Mouse (Mus musculus) brain, embryonic 14.5 days (tissue): ENCODE results near the gene Defb28. TPM values are rescaled to one million over a fixed set of nuclear protein-coding genes. Genes with fewer than 3 reads are reported as not detected.
A peak's percentile ranks its signal among the peaks of the same experiment; 100 is the strongest.

Experiments
- DNase-seq: peaks from one replicate; pipeline ENCODE4 v3.0.0-alpha.2; 2011; ENCODE audit warnings: low read depth
- CTCF ChIP-seq: fragments of 200-500 bp; IDR thresholded peaks from 2 replicates; pipeline ENCODE4 v1.5.1; 2012; ENCODE audit warnings: inconsistent platforms, mild to moderate bottlenecking, moderate library complexity, borderline replicate concordance; ENCODE audit not compliant: insufficient read depth, insufficient read length; ENCODE audit errors: extremely low read depth
- POLR2A ChIP-seq: fragments of 200-500 bp; IDR thresholded peaks from 2 replicates; pipeline ENCODE4 v1.6.1; 2012; ENCODE audit warnings: mild to moderate bottlenecking, inconsistent platforms, borderline replicate concordance; ENCODE audit not compliant: poor library complexity, insufficient read depth, insufficient read length, severe bottlenecking; ENCODE audit errors: extremely low read depth
- polyA plus RNA-seq: library from polyadenylated mRNA; depleted of rRNA; stranded (reverse); fragments of >200 nt; gene quantifications from 2 replicates; pipeline ENCODE4 v1.2.3, GENCODE M21; 2012

Gene Defb28
- polyA plus RNA-seq, 1 experiment: not detected

DNA sequence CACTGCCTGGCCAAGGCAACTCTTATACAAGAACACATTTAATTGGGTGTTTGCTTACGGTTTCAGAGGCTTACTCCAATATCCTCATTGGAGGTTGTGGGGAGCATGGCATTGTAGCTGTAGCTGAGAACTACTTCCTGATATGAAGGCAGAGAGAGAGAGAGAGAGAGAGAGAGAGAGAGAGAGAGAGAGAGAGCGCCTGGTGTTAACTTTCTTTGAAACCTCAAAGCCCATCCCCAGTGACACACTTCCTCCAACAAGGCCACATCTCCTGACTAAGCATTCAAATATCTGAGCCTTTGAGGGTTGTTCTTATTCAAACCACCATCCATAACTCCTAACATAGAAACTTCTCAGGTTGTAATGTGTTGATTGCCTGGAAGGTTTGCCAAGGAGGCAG is 14.1 kb upstream of the Defb28 start:
- no peak for TF ChIP-seq POLR2A
- TF ChIP-seq CTCF: no peak
- DNase-seq: no peak

DNA sequence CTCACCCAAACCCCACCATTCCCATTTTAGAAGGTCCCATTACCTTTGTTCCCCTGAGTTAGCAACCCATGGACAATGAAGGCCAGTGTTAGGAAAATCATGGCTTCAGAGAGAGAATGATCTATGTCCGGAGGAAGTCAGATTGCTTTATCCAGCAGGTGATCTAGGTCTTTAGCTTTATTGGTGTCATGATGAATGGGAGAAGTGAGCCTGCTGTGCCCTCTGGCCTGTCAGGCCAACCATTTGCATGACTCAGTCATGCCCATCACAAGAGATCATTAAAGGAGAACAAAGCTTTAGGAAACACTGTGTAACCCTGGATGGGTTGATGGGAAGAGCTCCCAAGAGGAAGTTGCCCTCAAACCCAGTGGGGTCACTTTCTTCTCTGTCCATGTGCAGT is 6.5 kb upstream of the Defb28 start, which contains the start of gene Defb26:
Defb26 (minus strand) TSS at position 101 of the 400 bp plus-strand sequence.
- TF ChIP-seq POLR2A (no peak), CTCF (no peak)
- DNase-seq: no peak

GRCm38 (mm10) chr2:152516084-152516483 is 2.0 kb upstream of the Defb28 start:
- DNase-seq: peak; percentile 14
- TF ChIP-seq POLR2A (no peak), CTCF (no peak)

DNA sequence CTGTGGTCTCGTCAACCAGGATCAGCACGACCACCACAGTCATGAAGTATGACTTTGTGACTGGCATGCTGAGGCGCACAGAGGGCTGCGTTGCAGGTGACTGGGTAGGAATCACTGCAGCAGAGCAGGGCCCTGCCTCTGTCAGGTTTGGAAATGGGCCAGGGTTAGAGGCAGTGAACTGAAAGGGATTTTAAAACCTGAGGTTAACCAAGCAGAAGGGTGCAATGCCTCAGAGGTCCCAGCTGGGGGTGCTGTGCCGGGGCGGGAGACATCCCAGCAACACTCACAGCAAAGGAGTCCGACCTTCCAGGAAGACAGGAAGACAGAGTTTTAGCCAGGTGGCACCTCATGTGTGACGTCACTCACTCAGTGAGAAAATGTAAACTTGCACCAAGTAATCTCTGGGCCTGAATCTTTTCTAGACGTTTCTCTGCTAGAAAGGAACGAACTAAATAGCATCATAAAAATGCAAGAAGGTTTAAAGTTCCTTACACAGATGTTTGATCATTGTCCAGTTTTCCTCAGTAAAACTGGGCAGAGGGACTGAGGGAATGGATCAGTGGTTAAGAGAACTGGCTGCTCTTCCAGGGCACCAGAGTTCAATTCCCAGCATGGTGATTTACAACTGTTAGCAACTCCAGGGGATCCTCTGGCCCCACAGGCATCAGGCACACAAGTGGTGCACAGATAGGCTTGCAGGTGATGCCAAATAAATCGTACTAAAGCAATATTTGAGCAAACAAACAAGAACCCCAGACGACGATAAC is 22.1 kb downstream of the Defb28 start, which contains the start of gene Defb29:
Defb29 (minus strand) TSS at position 155 of the 767 bp plus-strand sequence.
- no peak for DNase-seq
- TF ChIP-seq POLR2A (no peak), CTCF (peak; percentile 33; the same call in 1 of the 2 replicates)

GRCm38 (mm10) chr2:152541979-152542378 is 23.9 kb downstream of the Defb28 start:
- DNase-seq: no peak
- TF ChIP-seq CTCF (no peak), POLR2A (no peak)

DNA sequence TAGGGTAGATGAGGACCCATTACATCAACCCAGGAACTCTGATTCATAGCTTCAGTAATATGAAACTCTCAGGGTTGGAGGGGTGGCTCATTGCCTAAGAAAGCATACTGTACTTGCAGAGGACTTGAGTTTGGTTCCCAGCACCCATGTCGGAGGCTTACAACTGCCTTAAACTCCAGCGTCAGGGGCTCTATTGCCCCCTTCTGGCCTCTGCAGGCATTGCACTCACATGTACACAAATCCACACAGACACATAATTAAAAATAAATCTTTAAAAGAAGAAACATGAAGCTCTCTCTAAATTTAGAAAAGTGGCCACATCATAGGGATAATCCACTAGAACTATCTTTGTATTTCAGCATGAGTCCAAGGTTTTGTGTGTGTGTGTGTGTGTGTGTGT is 24.8 kb downstream of the Defb28 start:
- no peak for DNase-seq
- TF ChIP-seq CTCF (0 out of 2 replicates have a peak, but pooled peaks have one; percentile 16), POLR2A (no peak)

- no peak for DNase-seq
- TF ChIP-seq CTCF (no peak), POLR2A (no peak)
Measured at GRCm38 (mm10) chr2:152543478-152543877, 25.4 kb downstream of the Defb28 start.

DNA sequence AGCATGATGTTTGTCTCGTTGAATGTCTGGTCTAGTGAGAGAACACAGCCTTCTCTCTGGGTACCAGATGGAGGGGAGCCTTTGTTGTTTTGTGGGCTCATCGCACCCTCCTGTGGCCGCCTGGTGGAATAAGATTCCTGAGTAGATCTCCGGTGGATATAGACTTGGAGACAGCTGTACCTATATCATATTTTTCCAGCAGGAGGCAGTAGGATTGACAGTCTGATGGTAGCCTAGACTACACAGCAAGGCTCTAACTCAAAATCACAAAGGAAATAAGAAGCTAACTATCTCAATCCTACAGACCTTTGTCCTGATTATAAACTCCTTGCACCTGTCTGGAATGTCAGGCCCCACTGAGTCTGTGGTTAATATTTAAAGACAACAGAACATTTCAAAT is 26.6 kb downstream of the Defb28 start:
- DNase-seq: peak; percentile 85
- TF ChIP-seq POLR2A: no peak
- peak; percentile 61; the same call in 1 of the 2 replicates for TF ChIP-seq CTCF

DNA sequence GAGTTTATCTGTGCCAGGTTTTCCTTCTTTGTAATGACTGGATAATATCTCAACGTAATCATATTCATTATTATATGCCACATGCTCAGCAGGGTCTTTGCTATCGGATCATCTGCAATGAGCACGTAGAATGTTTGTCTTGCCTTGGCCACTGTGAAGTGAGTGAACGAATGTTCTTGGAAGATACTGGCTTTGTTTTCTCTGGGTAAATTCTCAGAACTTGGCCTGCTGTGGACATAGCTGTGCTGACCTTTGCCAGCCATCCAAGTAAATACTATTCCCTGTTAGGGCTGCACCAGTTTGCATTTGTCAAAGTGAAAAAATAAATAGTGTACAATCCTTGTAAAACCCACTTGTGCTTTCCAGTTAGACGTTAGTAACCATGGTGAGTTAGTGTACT is 30.1 kb downstream of the Defb28 start:
- no peak for TF ChIP-seq CTCF
- TF ChIP-seq POLR2A: no peak
- no peak for DNase-seq

- peak; percentile 79 for DNase-seq
- TF ChIP-seq CTCF (peak; percentile 90), POLR2A (no peak)
Measured at GRCm38 (mm10) chr2:152553774-152554423, 35.8 kb downstream of the Defb28 start.

DNA sequence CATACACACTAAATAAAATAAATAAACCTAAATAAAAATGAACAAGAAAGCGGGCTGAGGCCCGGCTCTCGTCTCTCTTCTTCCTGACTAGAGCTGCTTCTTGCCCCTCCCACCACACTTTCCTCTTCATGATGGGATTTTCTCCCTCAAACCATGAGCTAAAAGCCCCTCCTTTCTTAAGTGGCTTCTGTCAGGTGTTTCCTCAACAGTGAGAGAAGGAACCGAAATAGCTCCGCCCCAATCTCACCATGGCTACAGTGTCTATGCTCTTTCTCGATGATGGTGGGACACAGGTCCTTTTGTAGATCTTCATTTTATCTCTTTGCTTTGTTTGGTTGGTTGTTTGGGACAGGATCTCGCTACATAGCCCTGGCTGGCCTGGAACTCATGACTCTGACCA is 38.6 kb downstream of the Defb28 start:
- TF ChIP-seq CTCF (no peak), POLR2A (no peak)
- DNase-seq: no peak
